Mouse (Mus musculus): ENCODE results near the gene Tmem254a.
"Not testable (repeated sequence)": the region's sequence is repeated elsewhere in the genome, so short reads cannot be mapped to it uniquely, and the experiment has no call there.

DNA sequence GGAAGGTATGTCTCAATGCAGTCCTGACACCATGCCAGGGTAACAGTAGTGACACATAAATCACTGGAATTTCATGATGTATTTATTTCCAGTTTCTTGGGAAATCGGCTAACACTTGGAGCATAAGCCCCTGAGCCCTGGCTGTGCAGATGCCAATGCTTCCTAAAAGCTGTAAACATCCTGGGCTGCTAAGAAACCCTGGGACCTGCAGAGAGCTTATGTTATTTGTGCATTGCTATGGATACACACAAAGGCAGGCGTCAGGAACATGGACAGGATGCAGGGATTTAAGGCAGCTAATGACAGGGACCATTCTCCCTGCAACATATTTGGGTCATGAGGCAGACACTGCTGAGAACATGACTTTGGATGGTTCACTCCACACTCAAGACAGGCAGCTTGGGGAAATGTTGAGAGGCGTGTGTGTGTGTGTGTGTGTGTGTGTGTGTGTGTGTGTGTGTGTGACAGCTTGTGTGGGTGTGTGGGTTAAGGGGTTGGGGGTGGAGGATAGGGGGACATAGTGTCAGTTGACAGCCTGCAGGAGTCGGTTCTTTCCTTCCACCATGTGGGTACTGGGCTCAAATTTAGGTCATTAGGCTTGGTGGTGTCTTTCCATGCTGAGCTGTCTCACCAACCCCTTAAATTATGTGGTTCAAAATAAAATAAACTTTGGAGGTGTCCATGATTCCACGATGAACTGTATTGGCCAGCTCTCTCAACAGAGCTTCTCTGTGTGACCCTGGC lies 8.9 kb downstream of the Tmem254a start:
- TF ChIP-seq CTCF, POLR2A (IDR thresholded peaks at IDR 0.05; ENCODE audit: extremely low read depth, insufficient read depth, low read length): not testable (repeated sequence)

All from cortical plate, adult 2 months (tissue).